Mouse (Mus musculus): ENCODE data around the gene Dgat2. TPM values are rescaled to one million over a fixed set of nuclear protein-coding genes. Genes with fewer than 3 reads are reported as not detected.
A peak's percentile ranks its signal among the peaks of the same experiment; 100 is the strongest.

Gene Dgat2
- polyA plus RNA-seq, 1 experiment from 2014 or later = 43.4 TPM

DNA sequence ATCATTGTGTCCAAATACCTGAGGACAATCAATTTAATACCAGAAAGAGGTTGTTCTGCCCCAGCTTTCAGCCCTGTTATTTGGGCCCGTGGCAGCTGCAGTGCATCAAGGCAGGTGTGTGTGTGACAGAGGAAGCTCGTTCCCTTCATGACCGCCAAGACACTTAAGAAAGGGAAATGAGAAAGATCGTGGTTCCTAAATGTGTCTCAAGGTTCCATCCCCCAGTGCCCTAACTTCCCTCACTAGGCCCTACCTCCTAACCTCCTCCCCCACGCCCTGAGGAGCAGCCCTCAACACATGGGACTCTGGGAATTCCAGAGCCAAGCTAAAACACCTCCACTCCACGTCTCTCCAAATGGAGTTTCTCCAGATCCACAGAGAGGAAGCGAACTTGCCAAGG, 35.6 kb downstream of the Dgat2 start:
- no peaks in the 10 kb centered on the region for H3K36me3 ChIP-seq (ENCODE audit: insufficient read depth, low read length)
- H3K4me2 ChIP-seq (replicated peaks; ENCODE audit: low read depth, low read length) = no peak overlapping the region
- 44% methylated on average over 7 of the region's 7 CpGs for WGBS
- H3K4me1 ChIP-seq (ENCODE audit: insufficient read depth, low read length) = peaks cover 6% of the 10 kb centered on the region
- no peak for ATAC-seq (ENCODE audit: low FRiP score, low TSS enrichment)
- H3K27me3 ChIP-seq (ENCODE audit: insufficient read depth, low read length) = no peaks in the 10 kb centered on the region
- H3K9me3 ChIP-seq (ENCODE audit: low read length) = no peaks in the 10 kb centered on the region
- no peak overlapping the region for H3K9ac ChIP-seq (replicated peaks; ENCODE audit: low read length)
- H3K27ac ChIP-seq (ENCODE audit: low read length) = no peak overlapping the region
- no peak overlapping the region for H3K4me3 ChIP-seq (ENCODE audit: low read length)

DNA sequence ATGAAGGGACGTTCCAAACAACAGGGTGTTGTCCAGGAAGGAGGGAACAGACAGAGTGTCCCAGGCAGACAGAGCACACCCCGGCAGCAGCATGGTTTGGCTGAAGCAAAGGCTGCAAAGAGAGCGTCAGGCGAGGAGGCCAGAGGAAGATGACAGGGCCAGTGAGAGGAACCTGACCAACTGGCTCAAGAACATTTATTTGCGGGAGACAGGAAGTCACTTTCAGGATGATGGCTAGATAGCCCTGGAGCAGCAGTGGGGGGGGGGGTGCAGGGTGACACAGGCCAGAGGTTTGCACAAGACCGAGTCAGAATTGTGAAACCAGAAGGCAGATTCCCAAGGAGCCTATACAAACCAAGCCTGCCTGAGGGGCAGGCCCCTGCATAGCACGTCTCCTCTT, 36.5 kb downstream of the Dgat2 start:
- no peak overlapping the region for H3K4me3 ChIP-seq (ENCODE audit: low read length)
- H3K4me2 ChIP-seq (replicated peaks; ENCODE audit: low read depth, low read length) = no peak overlapping the region
- H3K36me3 ChIP-seq (ENCODE audit: insufficient read depth, low read length) = no peaks in the 10 kb centered on the region
- WGBS = 42% methylated on average over 7 of the region's 7 CpGs
- H3K9me3 ChIP-seq (ENCODE audit: low read length) = no peaks in the 10 kb centered on the region
- no peak overlapping the region for H3K27ac ChIP-seq (ENCODE audit: low read length)
- no peak for ATAC-seq (ENCODE audit: low FRiP score, low TSS enrichment)
- H3K27me3 ChIP-seq (ENCODE audit: insufficient read depth, low read length) = no peaks in the 10 kb centered on the region
- peaks cover 10% of the 10 kb centered on the region for H3K4me1 ChIP-seq (ENCODE audit: insufficient read depth, low read length)
- no peak overlapping the region for H3K9ac ChIP-seq (replicated peaks; ENCODE audit: low read length)

DNA sequence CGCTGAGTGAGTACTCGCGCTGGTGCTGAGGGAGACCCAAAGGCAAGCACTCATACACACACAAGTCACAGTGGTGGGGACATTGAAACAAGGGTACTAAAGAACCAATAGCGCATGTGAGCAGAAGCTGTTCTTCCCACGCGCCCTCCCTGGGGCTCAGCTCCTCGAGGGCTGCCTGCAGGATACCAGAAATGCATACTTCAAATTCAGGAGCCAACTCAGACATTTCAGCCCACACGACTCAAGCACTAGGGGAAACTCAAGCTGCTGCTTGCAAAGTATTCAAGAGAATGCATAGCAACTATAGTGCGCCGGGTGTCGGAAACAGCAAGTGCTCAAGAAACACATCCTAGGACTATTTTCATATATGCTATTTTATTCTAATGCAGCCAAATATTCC, 37.9 kb downstream of the Dgat2 start:
- Histone ChIP-seq H3K27me3 (ENCODE audit: insufficient read depth, low read length) (no peaks in the 10 kb centered on the region), H3K9me3 (ENCODE audit: low read length) (no peaks in the 10 kb centered on the region), H3K4me3 (ENCODE audit: low read length) (no peak overlapping the region), H3K36me3 (ENCODE audit: insufficient read depth, low read length) (no peaks in the 10 kb centered on the region), H3K9ac (replicated peaks; ENCODE audit: low read length) (no peak overlapping the region), H3K27ac (ENCODE audit: low read length) (no peak overlapping the region), H3K4me1 (ENCODE audit: insufficient read depth, low read length) (peaks cover 15% of the 10 kb centered on the region), H3K4me2 (replicated peaks; ENCODE audit: low read depth, low read length) (no peak overlapping the region)
- ATAC-seq (ENCODE audit: low FRiP score, low TSS enrichment) = no peak
- 63% methylated on average over 11 of the region's 11 CpGs for WGBS

DNA sequence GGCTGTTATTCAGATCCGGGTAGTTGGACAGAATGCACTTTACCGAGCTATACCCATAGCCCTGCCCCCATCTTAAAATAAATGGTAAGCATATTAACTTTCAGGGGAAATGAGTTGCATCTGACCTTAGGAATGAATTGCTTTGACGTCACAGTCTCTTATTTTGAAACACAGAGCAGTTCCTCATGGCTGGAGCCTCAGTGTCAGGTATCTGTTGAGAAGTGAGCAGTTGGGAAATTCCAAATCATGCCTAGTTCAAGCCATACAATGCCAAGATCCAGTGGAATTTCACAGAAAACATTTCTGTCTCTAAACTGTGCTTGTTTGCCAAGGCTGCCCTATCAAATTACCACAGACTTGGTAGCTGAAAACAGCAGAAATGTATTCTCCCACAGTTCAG, 39.3 kb downstream of the Dgat2 start:
- Histone ChIP-seq H3K4me2 (replicated peaks; ENCODE audit: low read depth, low read length) (no peak overlapping the region), H3K27ac (ENCODE audit: low read length) (no peak overlapping the region), H3K9ac (replicated peaks; ENCODE audit: low read length) (no peak overlapping the region), H3K27me3 (ENCODE audit: insufficient read depth, low read length) (no peaks in the 10 kb centered on the region), H3K4me1 (ENCODE audit: insufficient read depth, low read length) (peaks cover 22% of the 10 kb centered on the region), H3K9me3 (ENCODE audit: low read length) (no peaks in the 10 kb centered on the region), H3K36me3 (ENCODE audit: insufficient read depth, low read length) (no peaks in the 10 kb centered on the region), H3K4me3 (ENCODE audit: low read length) (no peak overlapping the region)
- WGBS = 40% methylated on average over 3 of the region's 3 CpGs
- ATAC-seq (ENCODE audit: low FRiP score, low TSS enrichment) = no peak

DNA sequence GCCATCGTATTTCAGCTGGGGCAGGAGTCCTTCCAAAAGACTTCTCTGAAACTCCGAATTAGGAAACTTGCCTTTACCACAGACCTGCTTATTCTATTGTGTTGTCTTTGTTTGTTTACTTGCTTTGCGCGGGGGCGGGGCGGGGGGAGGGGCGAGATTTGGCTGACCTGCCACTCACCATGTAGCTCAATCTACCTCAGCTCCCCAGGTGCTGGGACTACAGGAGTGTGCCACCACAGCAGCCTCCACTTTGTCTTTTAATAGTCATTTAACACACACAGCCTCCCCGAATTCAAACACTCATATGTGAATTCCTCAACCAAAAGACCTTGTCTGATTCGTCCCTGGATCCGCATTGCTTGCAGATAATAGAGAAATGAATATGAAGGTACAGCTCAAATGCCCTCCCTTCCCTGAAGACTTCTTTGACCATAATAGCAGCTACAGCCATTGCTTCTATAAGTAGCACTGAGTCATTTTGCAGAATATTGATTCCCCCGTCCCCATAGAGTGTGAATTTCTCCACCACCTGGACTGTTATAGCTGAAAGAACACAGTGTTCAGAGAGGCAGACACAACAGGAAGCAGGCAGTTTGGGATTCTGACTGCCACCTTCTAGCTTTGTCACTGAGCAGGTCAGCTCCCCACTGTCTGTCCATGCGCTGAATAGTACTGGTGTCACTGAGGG, 40.5 kb downstream of the Dgat2 start:
- no peaks in the 10 kb centered on the region for H3K27me3 ChIP-seq (ENCODE audit: insufficient read depth, low read length)
- H3K27ac ChIP-seq (ENCODE audit: low read length) = peak overlapping the region; percentile 25; the same call in 1 of the 2 replicates
- H3K9ac ChIP-seq (replicated peaks; ENCODE audit: low read length) = peak overlapping the region; percentile 43; the same call in 1 of the 2 replicates
- WGBS = 29% methylated on average over 12 of the region's 12 CpGs
- H3K4me2 ChIP-seq (replicated peaks; ENCODE audit: low read depth, low read length) = peak overlapping the region; percentile 88
- no peaks in the 10 kb centered on the region for H3K9me3 ChIP-seq (ENCODE audit: low read length)
- peaks cover 19% of the 10 kb centered on the region for H3K4me1 ChIP-seq (ENCODE audit: insufficient read depth, low read length)
- H3K4me3 ChIP-seq (ENCODE audit: low read length) = peak overlapping the region; percentile 97
- no peak for ATAC-seq (ENCODE audit: low FRiP score, low TSS enrichment)
- H3K36me3 ChIP-seq (ENCODE audit: insufficient read depth, low read length) = no peaks in the 10 kb centered on the region

DNA sequence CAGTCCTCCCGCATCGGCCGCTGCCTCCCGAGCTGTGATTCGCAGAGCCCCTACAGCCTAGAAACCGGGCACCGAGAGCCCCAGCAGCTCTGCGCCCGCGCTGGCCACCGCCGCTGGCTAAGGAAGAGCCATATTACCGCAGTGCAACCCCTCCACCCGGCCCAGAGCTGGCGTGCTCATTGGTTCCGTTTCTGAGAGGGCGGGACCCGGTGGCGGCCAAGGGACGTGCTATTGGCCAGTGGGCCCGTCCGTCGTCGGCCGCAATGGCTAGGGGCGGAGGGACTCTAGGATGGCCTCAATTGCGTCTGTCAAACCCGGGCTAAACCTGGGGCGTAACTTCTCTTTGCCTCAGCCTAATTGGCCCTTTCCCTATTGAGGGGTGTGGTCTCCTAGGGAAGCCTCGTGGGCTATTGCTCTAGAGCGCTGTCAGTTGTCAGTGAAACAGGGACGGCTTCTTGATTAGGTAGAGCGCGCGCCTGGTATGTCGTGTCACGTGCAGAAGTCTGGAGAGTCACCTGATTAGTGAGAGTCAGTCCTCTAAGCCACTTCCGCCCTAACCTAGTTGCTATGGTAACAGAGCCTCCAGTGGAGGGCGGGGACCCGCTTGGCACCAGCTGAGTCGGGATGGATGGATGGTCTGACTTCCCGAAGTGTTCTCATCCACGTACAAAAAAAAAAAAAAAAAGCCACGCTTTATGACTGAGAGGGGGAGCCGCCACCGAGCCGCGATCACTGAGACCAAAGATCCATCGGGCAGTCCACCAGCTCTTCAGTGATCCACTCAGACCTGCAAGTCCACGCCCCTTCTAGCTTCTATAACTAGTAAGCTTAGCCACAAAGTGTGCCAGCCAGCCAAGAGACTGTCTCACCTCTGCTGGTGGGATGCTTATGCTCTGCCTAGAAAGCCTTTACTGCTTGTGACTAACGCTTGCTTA, 41.3 kb downstream of the Dgat2 start, which contains the start of gene Uvrag:
TSS of gene Uvrag (minus strand) at position 158 of the 935 bp plus-strand sequence.
- Histone ChIP-seq H3K4me2 (replicated peaks; ENCODE audit: low read depth, low read length) (peak within 1 kb of the TSS; percentile 91), H3K9me3 (ENCODE audit: low read length) (no peaks in the 10 kb centered on the region), H3K4me1 (ENCODE audit: insufficient read depth, low read length) (peaks cover 20% of the 10 kb centered on the region), H3K9ac (replicated peaks; ENCODE audit: low read length) (peak within 1 kb of the TSS; percentile 93), H3K27me3 (ENCODE audit: insufficient read depth, low read length) (no peaks in the 10 kb centered on the region), H3K36me3 (ENCODE audit: insufficient read depth, low read length) (no peaks in the 10 kb centered on the region), H3K27ac (ENCODE audit: low read length) (peak within 1 kb of the TSS; percentile 88), H3K4me3 (ENCODE audit: low read length) (peak within 1 kb of the TSS; percentile 97)
- peak; percentile 99 for ATAC-seq (ENCODE audit: low FRiP score, low TSS enrichment)
- WGBS = under 1% methylated on average over 51 of the region's 51 CpGs

DNA sequence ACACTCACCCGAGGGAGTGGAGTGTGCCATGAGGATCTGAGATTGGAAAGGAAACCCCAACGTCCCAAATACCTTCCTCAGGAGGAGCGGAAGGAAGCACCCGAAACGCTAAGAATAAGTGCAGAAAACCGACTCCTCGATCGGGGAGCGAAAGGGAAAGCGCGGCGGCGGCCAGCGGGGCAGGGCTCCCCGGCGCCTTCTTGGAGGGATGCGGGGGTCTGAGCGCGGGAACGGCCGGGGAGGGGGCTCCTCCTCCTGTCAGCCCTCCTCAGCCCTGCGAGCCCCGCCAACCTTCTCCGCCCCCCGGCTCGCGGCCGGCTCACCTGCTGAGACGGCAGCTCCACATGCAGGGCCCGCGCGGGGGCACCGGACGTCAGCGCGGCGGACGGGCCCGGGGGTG, 42.0 kb downstream of the Dgat2 start:
- H3K4me3 ChIP-seq (ENCODE audit: low read length) = peak overlapping the region; percentile 97
- under 1% methylated on average over 36 of the region's 39 CpGs for WGBS

DNA sequence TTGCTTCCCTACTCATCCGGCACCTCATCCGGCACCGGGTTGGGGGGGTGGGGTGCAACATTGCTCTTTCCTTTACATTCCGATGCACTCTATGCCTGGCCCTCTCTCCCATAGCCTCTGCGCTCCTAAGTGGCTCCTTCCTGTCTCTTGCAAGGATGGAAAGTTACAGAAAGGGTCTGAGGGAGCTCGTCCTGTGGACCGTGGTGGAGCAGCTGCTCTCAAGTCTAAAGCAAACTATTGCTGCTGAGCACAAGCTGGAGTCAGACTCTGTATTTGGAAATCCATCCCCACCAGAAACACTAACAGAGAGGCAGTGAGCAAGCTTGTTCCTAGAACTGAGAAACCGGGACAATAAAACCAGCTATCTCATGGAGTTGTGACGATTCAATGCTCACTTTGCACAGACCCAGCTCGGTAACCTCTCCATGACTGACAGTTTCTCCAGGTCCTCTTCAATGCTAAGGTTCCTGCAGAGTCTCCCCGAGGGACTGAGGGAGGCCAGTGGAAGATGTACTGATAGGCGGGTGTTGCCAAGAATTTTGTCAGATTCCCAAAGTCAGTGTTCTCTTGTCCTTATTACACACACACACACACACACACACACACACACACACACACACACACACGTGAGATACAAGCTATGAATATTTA, 42.6 kb downstream of the Dgat2 start:
- H3K36me3 ChIP-seq (ENCODE audit: insufficient read depth, low read length) = peaks cover 3% of the 10 kb centered on the region; the same call in 1 of the 2 replicates
- ATAC-seq (ENCODE audit: low FRiP score, low TSS enrichment) = no peak
- under 1% methylated on average over 13 of the region's 13 CpGs for WGBS
- peak overlapping the region; percentile 93 for H3K9ac ChIP-seq (replicated peaks; ENCODE audit: low read length)
- H3K4me1 ChIP-seq (ENCODE audit: insufficient read depth, low read length) = peaks cover 20% of the 10 kb centered on the region
- H3K4me3 ChIP-seq (ENCODE audit: low read length) = peak overlapping the region; percentile 97
- H3K27ac ChIP-seq (ENCODE audit: low read length) = peak overlapping the region; percentile 88
- H3K4me2 ChIP-seq (replicated peaks; ENCODE audit: low read depth, low read length) = peak overlapping the region; percentile 91
- no peaks in the 10 kb centered on the region for H3K27me3 ChIP-seq (ENCODE audit: insufficient read depth, low read length)
- 0 out of 2 replicates have a peak, but pooled peaks cover 3% of the 10 kb centered on the region for H3K9me3 ChIP-seq (ENCODE audit: low read length)

More for the DNA sequence above, 42.0 kb downstream of the Dgat2 start:
- no peak; the same call in 1 of the 2 replicates for ATAC-seq (ENCODE audit: low FRiP score, low TSS enrichment)
- H3K4me2 ChIP-seq (replicated peaks; ENCODE audit: low read depth, low read length) = peak overlapping the region; percentile 91
- H3K9ac ChIP-seq (replicated peaks; ENCODE audit: low read length) = peak overlapping the region; percentile 93
- H3K36me3 ChIP-seq (ENCODE audit: insufficient read depth, low read length) = no peaks in the 10 kb centered on the region
- H3K4me1 ChIP-seq (ENCODE audit: insufficient read depth, low read length) = peaks cover 20% of the 10 kb centered on the region
- no peaks in the 10 kb centered on the region for H3K9me3 ChIP-seq (ENCODE audit: low read length)
- H3K27me3 ChIP-seq (ENCODE audit: insufficient read depth, low read length) = no peaks in the 10 kb centered on the region
- peak overlapping the region; percentile 88 for H3K27ac ChIP-seq (ENCODE audit: low read length)

DNA sequence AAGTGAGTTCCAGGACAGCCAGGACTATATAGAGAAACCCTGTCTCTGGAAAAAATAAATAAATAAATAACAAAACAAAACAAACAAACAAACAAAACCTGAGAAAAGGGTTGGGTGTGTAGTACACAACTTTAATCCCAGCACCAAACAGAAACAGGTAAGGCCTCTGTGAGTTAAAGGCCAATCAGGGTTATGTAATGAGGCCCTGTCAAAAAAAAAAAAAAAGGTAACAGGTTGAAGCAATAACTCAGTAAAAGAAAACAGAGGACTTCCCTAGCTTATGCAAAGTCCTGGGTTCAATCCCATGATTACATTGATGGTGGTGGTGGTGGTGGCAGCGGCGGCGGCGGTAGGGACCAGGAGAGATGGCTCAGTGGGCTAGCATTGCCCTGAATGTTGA, 45.0 kb downstream of the Dgat2 start:
- H3K4me3 ChIP-seq (ENCODE audit: low read length) = no peak overlapping the region
- H3K9ac ChIP-seq (replicated peaks; ENCODE audit: low read length) = no peak overlapping the region
- WGBS = over 99% methylated on average over 4 of the region's 4 CpGs
- H3K4me1 ChIP-seq (ENCODE audit: insufficient read depth, low read length) = peaks cover 23% of the 10 kb centered on the region
- no peak for ATAC-seq (ENCODE audit: low FRiP score, low TSS enrichment)
- no peak overlapping the region for H3K4me2 ChIP-seq (replicated peaks; ENCODE audit: low read depth, low read length)
- H3K36me3 ChIP-seq (ENCODE audit: insufficient read depth, low read length) = peaks cover 3% of the 10 kb centered on the region; the same call in 1 of the 2 replicates
- 0 out of 2 replicates have a peak, but pooled peaks cover 3% of the 10 kb centered on the region for H3K9me3 ChIP-seq (ENCODE audit: low read length)
- no peaks in the 10 kb centered on the region for H3K27me3 ChIP-seq (ENCODE audit: insufficient read depth, low read length)
- H3K27ac ChIP-seq (ENCODE audit: low read length) = no peak overlapping the region

All from kidney, embryonic 16.5 days (tissue).